Mouse (Mus musculus) frontal cortex, adult (tissue): ENCODE data around the gene Abr.

Experiments used
- ATAC-seq: cut with Nextera tagmentation; 2 replicates; pipeline ENCODE4 v1.9.2; 2017; ENCODE audit warnings: mild to moderate bottlenecking, moderate library complexity, mixed read lengths; ENCODE audit not compliant: low TSS enrichment

The Abr gene

DNA sequence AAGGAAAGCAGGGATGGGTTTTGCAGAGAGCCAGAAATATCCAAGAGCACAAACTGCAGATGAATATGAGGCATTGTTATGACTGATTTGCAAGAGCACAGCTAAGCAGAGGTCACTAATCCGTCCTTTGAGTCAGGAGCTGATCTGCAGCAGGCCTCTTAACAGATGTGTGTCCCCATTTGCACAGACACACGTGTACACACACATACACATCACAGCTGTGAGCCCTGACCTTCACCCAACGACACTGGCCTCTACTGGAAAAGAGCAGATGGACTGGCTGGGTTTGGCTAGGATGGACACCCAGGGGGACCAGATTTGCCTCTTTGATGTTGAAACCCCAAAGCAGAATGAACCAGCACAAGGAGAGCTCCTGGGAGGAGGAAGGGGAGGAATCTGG, 52.7 kb downstream of the Abr start:
- no peak; the same call in 1 of the 2 replicates for ATAC-seq

DNA sequence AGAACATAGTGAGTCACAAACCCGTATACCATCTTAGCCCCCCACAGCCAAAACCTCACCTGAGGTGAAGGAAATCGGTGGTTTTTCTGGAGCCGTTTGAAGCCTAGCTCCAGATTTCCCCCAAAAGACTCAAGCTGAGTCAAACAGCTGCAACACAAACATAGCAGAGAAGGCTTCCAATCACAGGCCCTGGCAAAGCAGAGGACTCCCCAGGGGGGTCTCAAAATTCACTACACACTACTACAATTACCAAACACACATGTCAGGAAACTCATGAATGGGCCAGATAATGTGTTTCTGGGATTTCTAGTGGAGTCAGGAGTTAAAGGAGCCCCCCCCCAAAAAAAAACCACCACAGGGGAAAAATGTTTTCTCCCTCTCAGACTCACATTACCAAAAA, 56.0 kb downstream of the Abr start:
- ATAC-seq = no peak

DNA sequence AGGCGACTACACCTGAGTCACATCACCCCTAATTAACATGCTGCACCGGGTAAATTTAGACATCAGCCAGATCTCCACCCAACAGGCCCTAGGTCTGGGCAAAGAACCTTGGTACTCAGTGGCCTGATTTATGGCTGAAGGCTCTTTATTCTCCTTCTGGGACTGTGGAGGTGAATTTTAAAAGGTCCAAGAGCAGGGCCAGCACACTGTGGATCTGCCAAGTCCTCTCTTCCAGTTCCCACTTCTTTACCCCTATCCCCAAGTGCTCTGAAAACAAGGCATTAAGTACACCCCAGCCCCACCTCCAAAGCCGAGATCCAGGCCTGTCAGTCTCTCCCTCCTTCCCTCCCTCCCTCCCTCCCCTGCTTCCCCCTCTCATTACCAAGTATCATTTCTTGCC, 59.5 kb downstream of the Abr start:
- ATAC-seq = peak; percentile 19

DNA sequence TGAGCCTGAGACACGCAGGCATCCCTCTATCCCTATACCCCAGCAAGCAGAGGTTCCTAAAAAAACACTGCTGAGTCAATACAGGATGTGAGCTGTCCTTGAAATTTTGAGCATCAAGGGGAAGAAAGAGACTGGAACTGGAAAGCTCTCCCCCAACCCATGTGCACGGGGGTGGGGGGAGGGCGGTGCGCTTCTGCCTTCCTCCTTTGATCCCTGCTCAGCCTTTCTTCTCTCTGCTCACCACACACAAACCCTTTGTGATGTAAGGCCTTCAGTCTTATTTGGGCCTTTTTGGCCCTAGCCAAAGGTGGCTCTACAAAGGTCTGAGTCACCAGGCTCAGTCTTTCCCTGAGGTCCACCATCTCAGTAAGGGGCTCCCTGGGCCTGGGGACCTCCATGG, 59.9 kb downstream of the Abr start:
- ATAC-seq = peak; percentile 68

DNA sequence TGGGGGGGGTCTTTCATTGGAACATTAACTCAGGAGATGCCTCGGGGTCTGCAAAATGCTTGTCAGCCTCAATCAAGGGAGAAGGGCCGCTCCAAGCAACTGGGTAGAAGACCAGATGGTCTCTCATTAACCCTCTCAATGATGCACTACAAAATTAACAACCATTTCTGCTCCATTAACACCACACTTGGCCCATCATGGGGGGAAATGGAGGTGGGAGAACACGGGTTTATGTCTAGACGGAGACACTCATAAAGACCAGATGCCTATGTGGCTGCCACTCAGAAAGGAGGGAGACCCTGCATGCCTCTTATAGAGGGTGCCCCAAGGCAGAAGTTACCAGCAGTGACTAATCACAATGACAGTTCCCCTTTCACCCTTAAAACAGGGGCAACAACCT, 64.3 kb downstream of the Abr start:
- ATAC-seq = no peak

DNA sequence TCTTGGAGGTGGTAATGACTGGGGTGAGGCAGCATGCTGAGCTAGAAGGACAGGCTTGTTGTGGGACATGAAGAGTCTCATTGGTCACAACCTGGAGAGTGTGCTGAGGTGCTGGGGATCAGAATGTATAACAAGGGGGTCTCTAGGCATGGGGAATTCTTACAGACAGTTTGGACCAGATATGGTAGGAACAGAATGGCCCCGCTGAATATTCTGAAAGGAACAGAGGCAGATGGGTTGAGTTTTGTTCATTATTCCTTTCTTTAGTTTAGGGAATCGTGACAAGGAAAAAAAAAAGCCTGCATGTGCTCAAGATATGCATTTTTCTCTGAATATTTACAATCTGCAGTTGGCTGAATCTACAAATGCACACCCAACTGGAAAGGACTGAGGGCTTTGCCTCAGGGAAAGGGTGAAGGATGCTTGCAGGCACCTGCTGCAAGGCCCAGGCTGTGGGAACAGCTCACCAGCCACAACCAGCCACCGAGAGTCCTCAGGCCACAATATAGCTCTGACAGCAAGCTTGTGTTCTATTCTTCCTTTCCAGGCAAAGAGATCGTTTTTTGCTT, 73.9 kb downstream of the Abr start:
- peak; percentile 55; the same call in 1 of the 2 replicates for ATAC-seq

DNA sequence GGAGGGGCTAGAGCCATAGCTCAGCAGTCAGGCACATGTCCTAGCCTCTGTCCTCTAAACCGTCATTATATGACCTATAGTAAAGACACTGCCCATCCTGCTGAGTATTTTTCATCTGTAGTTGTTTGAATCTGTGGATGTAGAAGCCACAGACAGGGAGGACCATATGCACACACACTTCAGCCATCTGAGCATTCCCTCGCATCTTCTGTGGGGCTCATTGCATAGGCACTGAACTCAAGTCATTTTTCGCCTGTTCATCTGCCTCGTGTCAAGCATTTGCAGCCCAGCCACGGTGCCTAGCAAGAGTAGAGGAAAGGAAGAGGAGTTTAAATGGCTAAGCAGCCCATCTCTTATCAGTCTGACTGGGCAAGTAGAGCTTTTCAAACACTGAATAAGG, 74.7 kb downstream of the Abr start:
- ATAC-seq = peak; percentile 33; the same call in 1 of the 2 replicates

DNA sequence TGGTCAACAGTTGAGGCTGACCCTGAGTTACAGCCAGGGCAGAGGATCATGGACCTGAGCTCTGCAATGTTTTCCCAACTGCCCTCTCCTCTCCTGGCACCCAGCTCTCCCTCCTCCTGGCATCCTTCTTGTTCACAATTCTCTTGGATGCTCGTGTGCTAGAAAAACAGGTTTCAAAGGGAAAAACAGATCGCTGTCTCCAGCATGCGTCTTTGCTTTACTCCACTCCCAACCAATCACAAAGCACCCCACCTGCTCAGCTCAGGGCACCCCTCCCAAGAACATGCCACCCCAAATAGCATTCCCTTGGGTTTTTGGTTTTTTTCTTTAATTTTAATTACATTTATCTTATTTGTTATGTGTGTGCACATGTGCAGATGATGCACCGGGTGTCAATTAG, 75.7 kb downstream of the Abr start:
- ATAC-seq = 0 out of 2 replicates have a peak, but pooled peaks have one; percentile 19

DNA sequence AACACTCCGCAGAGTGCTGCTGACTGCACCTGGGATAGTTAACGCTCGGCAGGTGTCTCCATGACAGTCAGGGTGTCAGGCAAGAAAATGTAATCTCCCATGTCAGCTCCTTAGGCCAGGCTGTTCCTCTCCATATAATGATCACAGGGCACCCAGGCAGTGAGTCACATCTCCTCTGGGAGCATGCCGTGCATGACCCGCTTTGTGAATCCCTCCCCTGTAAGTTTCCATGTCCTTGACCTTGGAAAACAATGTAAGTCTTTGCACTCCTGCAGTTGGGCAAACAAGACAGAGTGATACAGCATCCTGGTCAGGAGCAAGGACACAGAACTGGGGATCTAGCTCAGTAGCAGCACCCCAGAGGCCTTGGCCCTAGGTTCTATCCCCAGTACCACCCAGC, 78.8 kb downstream of the Abr start:
- no peak for ATAC-seq

DNA sequence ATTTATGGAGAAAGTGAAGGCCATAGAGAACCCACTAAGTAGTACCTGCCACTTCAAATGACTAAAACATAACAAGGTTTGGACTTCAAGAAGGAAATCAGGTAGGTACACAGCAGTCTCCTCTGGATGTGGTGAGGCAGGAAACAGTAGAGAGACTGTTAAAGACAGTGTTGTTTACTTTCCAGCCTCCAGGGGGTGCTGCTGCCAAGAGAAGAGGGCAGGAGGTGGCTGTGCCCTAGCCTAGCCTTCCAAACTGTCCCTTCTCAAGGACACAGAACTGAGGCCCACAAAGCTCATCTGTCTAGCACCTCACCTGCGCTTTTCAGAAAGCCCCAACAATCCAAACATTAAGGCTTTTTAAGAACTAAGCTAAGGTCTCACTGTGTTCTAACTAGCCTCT, 81.1 kb downstream of the Abr start:
- peak; percentile 68; the same call in 1 of the 2 replicates for ATAC-seq

DNA sequence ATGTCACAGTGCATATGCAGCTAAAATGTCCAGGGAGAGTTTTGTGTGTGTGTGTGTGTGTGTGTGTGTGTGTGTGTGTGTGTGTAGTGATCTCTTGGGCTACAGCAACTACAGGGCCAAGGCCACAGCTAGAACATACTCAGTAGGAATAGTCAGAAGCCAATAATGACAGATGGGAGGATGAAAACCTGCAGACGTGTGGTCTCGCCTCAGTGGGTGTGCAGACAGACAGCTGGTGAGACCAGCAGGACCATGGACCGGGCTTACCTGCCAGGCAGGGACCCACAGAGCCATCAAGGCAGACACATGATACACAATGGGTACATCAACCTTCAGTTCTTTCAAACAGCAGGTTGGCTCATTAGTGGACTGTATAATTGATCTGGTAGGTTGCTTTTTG, 84.7 kb downstream of the Abr start:
- ATAC-seq = no peak

DNA sequence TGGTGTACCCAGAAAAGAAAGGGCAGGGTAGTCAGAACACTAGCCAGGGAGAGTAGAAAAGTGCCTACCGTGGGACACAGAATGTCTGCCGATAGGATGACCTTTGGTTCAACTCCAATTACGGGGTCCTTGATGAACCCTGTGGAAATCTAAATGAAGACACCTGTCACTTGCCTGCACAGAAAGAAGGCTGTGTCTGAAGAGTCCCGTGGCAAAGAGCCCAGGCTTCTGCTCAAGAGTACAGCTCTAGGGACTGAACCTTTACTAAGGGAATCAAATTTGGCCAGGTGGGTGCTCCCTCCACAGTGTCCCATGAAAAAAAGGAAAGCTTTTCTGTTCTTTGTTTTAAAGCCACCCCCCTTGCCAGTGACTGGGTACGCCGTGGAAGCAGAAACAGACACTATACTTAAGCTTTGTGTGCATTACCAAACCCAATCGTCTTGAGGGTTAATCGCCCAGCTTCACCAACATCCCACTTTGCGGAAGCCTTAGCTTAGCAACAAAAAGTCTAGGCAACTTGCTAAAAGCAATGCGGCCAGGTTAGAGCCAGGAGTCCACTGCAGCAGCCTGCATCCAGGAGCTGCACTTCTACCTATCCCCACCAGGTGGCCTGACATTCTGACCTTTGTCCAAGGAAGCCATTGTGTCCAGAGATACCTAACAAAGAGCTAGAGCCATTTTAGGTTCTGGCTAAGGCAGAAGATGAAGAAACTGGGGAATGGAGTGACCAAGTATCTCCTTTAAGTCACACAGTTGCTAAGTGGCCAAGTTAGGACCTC, 85.3 kb downstream of the Abr start:
- no peak for ATAC-seq

DNA sequence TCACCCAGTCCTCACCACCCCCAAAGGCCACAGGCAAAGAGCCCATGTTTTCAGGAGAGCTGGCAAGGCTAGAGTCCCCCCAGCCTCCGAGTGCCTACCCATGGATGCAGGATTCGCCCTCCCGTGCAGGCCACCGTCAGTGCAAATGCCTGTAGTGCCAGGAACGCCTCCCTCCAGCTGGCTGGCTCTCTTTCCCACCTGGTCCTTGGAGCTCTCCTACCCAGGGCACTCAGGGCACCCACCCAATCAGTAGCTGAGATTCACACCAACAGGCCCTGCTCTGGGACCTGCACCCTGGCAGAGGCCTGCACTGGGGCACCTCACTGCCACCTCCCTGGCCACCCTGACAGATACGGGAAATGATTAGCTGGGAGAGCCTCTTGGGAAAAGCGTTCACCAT, 90.1 kb downstream of the Abr start:
- ATAC-seq = no peak

DNA sequence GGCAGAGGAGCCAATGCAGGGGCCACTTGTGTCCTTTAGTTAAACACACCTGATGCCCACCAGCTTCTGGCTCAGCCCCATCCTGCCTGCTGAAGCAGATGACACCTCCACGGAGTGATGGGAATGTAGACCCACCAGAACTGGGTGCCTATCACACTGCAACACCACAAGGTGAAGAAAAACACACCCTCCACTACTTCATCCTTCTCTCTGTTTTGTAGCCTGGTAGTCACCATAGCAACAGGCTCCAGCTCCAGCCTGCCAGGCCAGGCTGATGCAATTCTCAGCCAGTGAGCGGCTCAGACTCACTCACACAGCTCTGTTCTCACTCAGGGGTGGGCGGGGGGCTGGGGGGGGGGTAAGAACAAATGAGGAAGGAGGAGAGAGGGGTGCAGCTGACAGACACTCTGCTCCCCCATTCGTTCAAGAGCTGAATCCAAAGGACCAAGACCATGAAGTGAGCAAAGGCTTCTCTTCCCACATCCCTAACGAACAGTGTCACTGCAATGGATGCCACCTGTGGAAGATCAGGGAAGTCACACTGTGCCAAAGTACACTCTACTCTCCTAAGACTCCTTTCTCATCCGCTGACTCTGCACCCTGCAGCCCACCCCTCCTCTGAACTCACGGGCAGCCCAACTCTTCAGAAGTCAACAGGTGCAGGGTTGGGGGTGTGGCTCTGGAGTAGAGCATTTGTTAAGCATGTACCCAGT, 91.0 kb downstream of the Abr start:
- ATAC-seq = peak; percentile 72

DNA sequence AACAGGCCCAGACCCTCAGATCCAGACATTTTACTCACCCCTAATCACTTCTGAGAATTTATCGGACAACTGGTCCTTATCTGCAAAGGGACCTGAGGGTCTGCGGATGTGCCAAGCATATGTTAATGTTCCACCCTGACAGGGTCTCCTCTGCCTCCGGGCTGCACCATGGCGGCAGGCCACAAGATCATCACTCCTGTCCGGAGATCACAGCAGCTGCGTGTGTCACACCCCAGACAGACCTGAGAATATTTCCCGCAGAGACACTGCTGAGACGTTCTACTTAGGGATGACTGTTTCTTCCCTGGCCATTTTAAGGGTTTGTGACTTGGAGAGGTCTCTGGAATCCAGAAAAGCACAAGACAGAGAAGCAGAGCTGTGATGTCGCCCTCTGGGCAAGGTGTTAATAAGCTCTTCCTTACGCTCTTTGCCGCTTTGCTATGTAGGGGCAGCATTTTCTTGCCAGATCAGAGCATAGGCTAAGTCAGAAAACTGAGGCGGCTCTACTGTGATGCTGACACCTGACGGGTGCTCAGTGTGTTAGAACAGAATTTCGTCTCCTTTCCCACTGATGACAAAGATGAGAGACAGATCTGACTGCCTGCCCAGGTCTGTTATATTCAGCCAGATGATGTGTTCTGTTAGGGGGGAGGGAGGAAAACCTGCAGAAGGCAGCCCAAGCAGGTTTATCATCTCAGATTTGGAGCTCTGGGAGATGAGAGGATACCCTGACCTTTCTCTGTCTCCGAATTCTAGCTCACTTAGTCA, 91.8 kb downstream of the Abr start:
- ATAC-seq = peak; percentile 27; the same call in 1 of the 2 replicates

DNA sequence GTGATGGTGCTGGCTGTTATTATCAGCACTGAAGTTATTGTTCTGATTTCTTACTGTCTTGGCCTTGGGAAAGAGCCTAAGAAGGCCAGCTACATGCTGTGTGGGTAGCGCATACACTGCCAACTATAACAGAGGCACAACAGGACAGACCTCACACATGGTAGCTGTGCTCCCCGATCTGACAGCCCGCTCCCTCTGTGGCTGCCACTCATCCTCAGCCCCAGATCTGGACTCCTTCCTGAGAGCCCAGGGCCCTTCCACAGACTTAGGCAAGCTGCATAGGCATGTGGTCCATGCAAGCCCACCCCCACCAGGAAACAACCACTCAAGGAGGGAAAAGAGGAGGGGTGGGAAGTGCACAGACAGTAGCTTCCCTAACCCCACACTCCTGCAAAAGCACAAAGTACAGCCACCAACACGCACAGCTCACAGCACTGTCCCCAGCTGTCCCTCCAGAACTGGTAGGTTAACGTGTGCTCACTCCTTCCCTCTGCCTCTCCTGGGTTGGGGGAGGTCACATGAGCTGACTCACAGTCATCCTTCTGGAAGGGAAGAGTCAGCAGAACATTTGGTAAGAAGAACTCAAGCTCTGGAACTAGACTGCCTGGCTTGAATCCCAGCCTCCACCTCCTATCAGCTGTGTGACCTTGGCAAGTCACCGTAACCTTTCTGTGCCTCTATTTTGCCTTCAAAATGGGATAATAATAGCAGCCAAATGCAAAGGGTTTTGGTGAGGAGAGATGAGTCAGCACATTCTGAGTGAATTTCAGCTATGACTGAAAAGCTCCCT, 92.6 kb downstream of the Abr start:
- peak; percentile 58 for ATAC-seq

DNA sequence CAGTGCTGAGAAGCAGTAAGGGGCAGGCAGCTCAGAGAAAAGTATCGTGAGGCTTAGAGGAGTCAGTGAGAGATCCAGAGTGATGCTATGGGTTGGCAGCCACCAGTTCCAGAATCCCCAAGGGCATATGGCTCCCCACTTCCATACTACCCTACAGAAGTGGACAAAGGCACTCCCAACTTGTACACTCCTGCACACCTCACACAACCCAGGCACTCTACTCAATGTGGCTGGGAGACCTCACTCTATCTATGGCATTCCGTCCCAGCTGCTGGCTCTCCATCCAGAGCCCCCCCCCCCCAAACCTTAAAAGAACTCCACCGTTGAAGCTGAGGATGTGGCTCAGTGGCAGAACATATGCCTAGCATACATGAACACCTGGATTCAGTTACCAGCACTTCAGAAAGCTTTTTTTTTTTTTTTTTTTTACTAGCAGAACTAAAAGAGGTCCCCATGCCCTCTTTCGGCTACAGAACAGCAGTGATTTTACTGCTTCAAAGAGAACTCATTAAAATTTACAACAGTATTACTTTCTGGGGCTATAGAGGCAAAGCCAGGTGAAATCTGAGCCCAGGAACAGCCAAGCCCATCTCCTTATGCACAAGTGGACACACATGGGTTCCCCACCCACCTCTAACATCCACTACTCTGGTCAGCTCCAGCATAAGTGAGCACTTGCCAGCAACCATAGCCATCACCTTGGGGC, 96.3 kb downstream of the Abr start:
- ATAC-seq = no peak

DNA sequence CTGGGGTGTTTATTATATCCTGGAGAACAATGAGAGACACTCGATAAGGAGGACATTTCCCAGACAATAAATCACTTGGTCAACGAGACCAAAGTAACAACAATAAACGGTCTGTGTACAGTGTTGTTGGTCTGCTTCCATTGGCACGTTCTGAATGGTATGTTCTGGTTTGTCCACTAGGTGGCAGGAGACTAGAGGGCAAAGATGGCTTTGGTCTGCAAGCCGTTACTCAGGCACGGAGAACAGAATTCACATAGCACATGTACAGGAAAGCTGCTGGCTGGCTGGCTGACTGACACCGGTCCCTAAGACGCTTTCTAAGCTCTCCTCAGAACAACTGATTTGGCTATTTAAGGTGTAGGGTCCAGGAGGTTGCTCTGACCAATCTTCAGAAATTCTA, 97.2 kb downstream of the Abr start:
- no peak for ATAC-seq

DNA sequence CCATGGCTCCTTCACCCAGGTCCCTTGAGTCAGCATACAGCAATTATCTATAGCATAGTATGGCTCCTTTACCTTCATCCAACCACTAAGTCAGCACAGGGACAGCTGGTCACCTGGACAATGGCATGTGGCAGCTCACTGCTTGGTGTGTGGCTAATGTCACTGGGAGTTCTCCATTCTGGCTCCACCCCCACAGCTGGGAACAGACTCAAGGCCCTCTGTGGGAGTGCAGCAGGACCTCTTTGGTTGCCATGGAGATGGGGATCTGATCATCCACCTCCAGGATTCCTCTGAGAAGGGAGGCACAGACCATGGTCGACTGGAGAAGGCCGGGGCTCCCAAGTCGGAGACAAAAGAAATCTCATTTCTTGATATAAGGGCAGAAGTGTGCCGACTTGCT, 98.8 kb downstream of the Abr start:
- peak; percentile 69 for ATAC-seq

DNA sequence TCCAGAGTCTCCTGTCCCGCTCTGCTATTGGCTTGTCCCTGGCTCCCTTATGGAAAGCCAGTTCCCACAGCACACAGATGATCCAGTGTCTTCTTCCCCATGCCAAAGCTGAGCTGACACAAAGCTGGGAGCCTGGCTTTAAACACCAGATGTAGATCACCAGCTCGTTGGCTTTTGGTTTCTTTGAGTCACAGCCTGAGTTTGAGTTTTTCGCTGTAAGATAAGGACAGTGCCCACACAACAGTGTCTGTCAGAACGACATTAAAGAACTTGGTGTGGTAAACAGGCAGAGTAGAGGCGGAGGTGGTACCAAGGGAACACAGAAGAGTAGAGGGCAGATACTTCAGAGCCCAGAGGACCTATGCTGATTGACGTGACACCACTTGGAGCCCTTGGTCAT, 101.2 kb downstream of the Abr start:
- ATAC-seq = peak; percentile 27; the same call in 1 of the 2 replicates

DNA sequence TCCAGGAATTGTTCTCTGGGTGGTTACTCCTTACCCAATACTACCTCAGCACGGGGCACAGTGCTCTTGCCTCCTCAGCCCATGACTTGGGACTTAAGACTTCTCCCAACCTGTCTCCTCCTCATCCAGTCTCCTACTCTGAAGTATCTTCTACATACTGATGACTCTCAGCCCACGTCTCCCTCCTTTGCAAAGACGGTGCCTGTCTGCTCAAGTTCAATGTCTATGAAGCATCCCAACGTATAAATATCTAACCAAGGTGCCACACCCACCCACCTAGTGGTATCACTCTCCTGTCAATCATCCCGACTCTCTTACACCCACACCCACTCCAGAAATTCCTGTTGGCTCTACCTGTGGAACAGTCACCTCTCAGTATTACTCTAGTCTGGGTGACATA, 103.5 kb downstream of the Abr start:
- no peak for ATAC-seq
